Mouse (Mus musculus): Measurements from ENCODE around the gene Anapc15. TPM values are rescaled to one million over a fixed set of nuclear protein-coding genes. Genes with fewer than 3 reads are reported as not detected.
A peak's percentile ranks its signal among the peaks of the same experiment; 100 is the strongest.

Gene Anapc15
- polyA plus RNA-seq, 1 experiment from 2014 or later = 47.2 TPM

- DNase-seq (ENCODE audit: low spot score) = peak; percentile 18
Measured at GRCm38 (mm10) chr7:101860978-101861377, 2.5 kb upstream of the Anapc15 start.

GRCm38 (mm10) chr7:101862291-101862690 is 1.2 kb upstream of the Anapc15 start:
- Histone ChIP-seq H3K4me1 (replicated peaks; ENCODE audit: insufficient read depth, low read length) (no peaks in the 10 kb centered on the region), H3K27me3 (ENCODE audit: insufficient read depth, low read length) (no peaks in the 10 kb centered on the region), H3K4me2 (ENCODE audit: low read length) (no peak overlapping the region), H3K36me3 (ENCODE audit: insufficient read depth, low read length) (no peaks in the 10 kb centered on the region), H3K27ac (no peak overlapping the region), H3K9me3 (replicated peaks; ENCODE audit: low read length) (no peaks in the 10 kb centered on the region), H3K4me3 (replicated peaks; ENCODE audit: low read depth, low read length) (no peak overlapping the region), H3K9ac (ENCODE audit: low read depth, low read length) (no peak overlapping the region)
- DNase-seq (ENCODE audit: low spot score) = no peak
- TF ChIP-seq CTCF (IDR thresholded peaks at IDR 0.05; ENCODE audit: low read depth) = no peak
- WGBS = 76% methylated on average over 3 of the region's 3 CpGs
- ATAC-seq (replicated peaks; ENCODE audit: low FRiP score, low read depth) = no peak

More at GRCm38 (mm10) chr7:101860978-101861377, 2.5 kb upstream of the Anapc15 start:
- Histone ChIP-seq H3K9me3 (replicated peaks; ENCODE audit: low read length) (no peaks in the 10 kb centered on the region), H3K27me3 (ENCODE audit: insufficient read depth, low read length) (no peaks in the 10 kb centered on the region), H3K27ac (no peak overlapping the region), H3K4me1 (replicated peaks; ENCODE audit: insufficient read depth, low read length) (no peaks in the 10 kb centered on the region), H3K36me3 (ENCODE audit: insufficient read depth, low read length) (no peaks in the 10 kb centered on the region), H3K4me2 (ENCODE audit: low read length) (no peak overlapping the region), H3K9ac (ENCODE audit: low read depth, low read length) (no peak overlapping the region), H3K4me3 (replicated peaks; ENCODE audit: low read depth, low read length) (no peak overlapping the region)
- TF ChIP-seq CTCF (IDR thresholded peaks at IDR 0.05; ENCODE audit: low read depth) = no peak
- no peak for ATAC-seq (replicated peaks; ENCODE audit: low FRiP score, low read depth)

- DNase-seq (ENCODE audit: low spot score) = no peak
- Histone ChIP-seq H3K4me1 (replicated peaks; ENCODE audit: insufficient read depth, low read length) (peaks cover 12% of the 10 kb centered on the region; the same call in 1 of the 2 replicates), H3K4me2 (ENCODE audit: low read length) (no peak overlapping the region), H3K27me3 (ENCODE audit: insufficient read depth, low read length) (no peaks in the 10 kb centered on the region), H3K9ac (ENCODE audit: low read depth, low read length) (no peak overlapping the region), H3K9me3 (replicated peaks; ENCODE audit: low read length) (no peaks in the 10 kb centered on the region), H3K27ac (no peak overlapping the region), H3K36me3 (ENCODE audit: insufficient read depth, low read length) (no peaks in the 10 kb centered on the region), H3K4me3 (replicated peaks; ENCODE audit: low read depth, low read length) (no peak overlapping the region)
- no peak for TF ChIP-seq CTCF (IDR thresholded peaks at IDR 0.05; ENCODE audit: low read depth)
- no peak for ATAC-seq (replicated peaks; ENCODE audit: low FRiP score, low read depth)
- WGBS = 85% methylated on average over 11 of the region's 11 CpGs
Measured at GRCm38 (mm10) chr7:101866491-101867265, 3.2 kb downstream of the Anapc15 start.

GRCm38 (mm10) chr7:101867482-101867881 is 4.0 kb downstream of the Anapc15 start:
- H3K9me3 ChIP-seq (replicated peaks; ENCODE audit: low read length) = no peaks in the 10 kb centered on the region
- peaks cover 12% of the 10 kb centered on the region; the same call in 1 of the 2 replicates for H3K4me1 ChIP-seq (replicated peaks; ENCODE audit: insufficient read depth, low read length)
- H3K9ac ChIP-seq (ENCODE audit: low read depth, low read length) = no peak overlapping the region
- DNase-seq (ENCODE audit: low spot score) = no peak
- no peak overlapping the region for H3K4me2 ChIP-seq (ENCODE audit: low read length)
- H3K27me3 ChIP-seq (ENCODE audit: insufficient read depth, low read length) = no peaks in the 10 kb centered on the region
- no peak overlapping the region for H3K27ac ChIP-seq
- H3K4me3 ChIP-seq (replicated peaks; ENCODE audit: low read depth, low read length) = no peak overlapping the region
- no peak for ATAC-seq (replicated peaks; ENCODE audit: low FRiP score, low read depth)
- no peaks in the 10 kb centered on the region for H3K36me3 ChIP-seq (ENCODE audit: insufficient read depth, low read length)
- WGBS = 99% methylated on average over 4 of the region's 4 CpGs
- TF ChIP-seq CTCF (IDR thresholded peaks at IDR 0.05; ENCODE audit: low read depth) = no peak

- Histone ChIP-seq H3K9me3 (replicated peaks; ENCODE audit: low read length) (no peaks in the 10 kb centered on the region), H3K4me2 (ENCODE audit: low read length) (peak overlapping the region; percentile 11), H3K36me3 (ENCODE audit: insufficient read depth, low read length) (no peaks in the 10 kb centered on the region), H3K4me1 (replicated peaks; ENCODE audit: insufficient read depth, low read length) (peaks cover 12% of the 10 kb centered on the region; the same call in 1 of the 2 replicates), H3K27ac (peak overlapping the region; percentile 70), H3K27me3 (ENCODE audit: insufficient read depth, low read length) (no peaks in the 10 kb centered on the region), H3K9ac (ENCODE audit: low read depth, low read length) (no peak overlapping the region), H3K4me3 (replicated peaks; ENCODE audit: low read depth, low read length) (no peak overlapping the region)
- peak; percentile 60 for ATAC-seq (replicated peaks; ENCODE audit: low FRiP score, low read depth)
- DNase-seq (ENCODE audit: low spot score) = peak; percentile 84
- WGBS = 34% methylated on average over 13 of the region's 13 CpGs
- TF ChIP-seq CTCF (IDR thresholded peaks at IDR 0.05; ENCODE audit: low read depth) = no peak
Measured at GRCm38 (mm10) chr7:101868241-101869162, 5.0 kb downstream of the Anapc15 start.

GRCm38 (mm10) chr7:101869163-101869500 is 5.6 kb downstream of the Anapc15 start:
- Histone ChIP-seq H3K36me3 (ENCODE audit: insufficient read depth, low read length) (no peaks in the 10 kb centered on the region), H3K4me2 (ENCODE audit: low read length) (no peak overlapping the region; the same call in 1 of the 2 replicates), H3K27me3 (ENCODE audit: insufficient read depth, low read length) (no peaks in the 10 kb centered on the region), H3K4me1 (replicated peaks; ENCODE audit: insufficient read depth, low read length) (peaks cover 12% of the 10 kb centered on the region; the same call in 1 of the 2 replicates), H3K4me3 (replicated peaks; ENCODE audit: low read depth, low read length) (no peak overlapping the region), H3K9me3 (replicated peaks; ENCODE audit: low read length) (no peaks in the 10 kb centered on the region), H3K9ac (ENCODE audit: low read depth, low read length) (no peak overlapping the region), H3K27ac (peak overlapping the region; percentile 70; the same call in 1 of the 2 replicates)
- TF ChIP-seq CTCF (IDR thresholded peaks at IDR 0.05; ENCODE audit: low read depth) = no peak
- DNase-seq (ENCODE audit: low spot score) (no peak), ATAC-seq (replicated peaks; ENCODE audit: low FRiP score, low read depth) (peak; percentile 50; the same call in 1 of the 2 replicates)
- WGBS = 59% methylated on average over 7 of the region's 7 CpGs

All from kidney, postnatal 0 days (tissue).